Mouse (Mus musculus) CH12.LX (cell line): Measurements from ENCODE around the gene Pccb. TPM values are rescaled to one million over a fixed set of nuclear protein-coding genes. Genes with fewer than 3 reads are reported as not detected.

Experiments used
- DNase-seq: peaks from one replicate; pipeline ENCODE4 v3.0.0-alpha.2; 2013; ENCODE audit errors: extremely low read depth
- H3K27ac ChIP-seq: 2 replicates; pipeline ENCODE4 v1.5.1; 2012; ENCODE audit warnings: low read depth, mild to moderate bottlenecking, control low read depth, moderate library complexity; ENCODE audit not compliant: insufficient read depth
- H3K27me3 ChIP-seq: replicated peaks from 2 replicates; pipeline ENCODE3; 2012; ENCODE audit warnings: inconsistent platforms
- H3K36me3 ChIP-seq, 2 experiments: replicated peaks in 1 of 2; 2 replicates each; pipeline versions ENCODE3 to v1.6.1; 2012; ENCODE audit warnings: inconsistent platforms in 1 of 2, low read length in 1 of 2, mild to moderate bottlenecking in 1 of 2, mixed read lengths in 1 of 2, moderate library complexity in 1 of 2; ENCODE audit not compliant: control insufficient read depth in 1 of 2, insufficient read depth in 1 of 2
- H3K4me1 ChIP-seq, 2 experiments: 2 replicates each; pipeline ENCODE4 v1.6.1; 2012; ENCODE audit warnings: inconsistent platforms in 1 of 2, moderate library complexity in 1 of 2; ENCODE audit not compliant: insufficient read depth in 2 of 2, control insufficient read depth in 1 of 2
- H3K4me2 ChIP-seq: 2 replicates; pipeline ENCODE4 v1.6.1; 2012; ENCODE audit warnings: low read depth, mild to moderate bottlenecking, control low read depth; ENCODE audit not compliant: poor library complexity, insufficient read depth, severe bottlenecking
- H3K4me3 ChIP-seq, 3 experiments: fragments of 150-350 bp in 1 of 3; sonication (generic) in 1 of 3; replicated peaks in 1 of 3; 2 replicates each; pipeline versions ENCODE3 to v1.5.1; 2011 to 2012; ENCODE audit warnings: low read depth in 2 of 3, low read length in 2 of 3, mild to moderate bottlenecking in 2 of 3, moderate library complexity in 2 of 3, control low read depth in 1 of 3, improper control_type of control experiment in 1 of 3, inconsistent platforms in 1 of 3, mixed read lengths in 1 of 3; ENCODE audit not compliant: poor library complexity in 1 of 3
- H3K79me2 ChIP-seq: replicated peaks from 2 replicates; pipeline ENCODE4 v1.6.1; 2012; ENCODE audit warnings: mild to moderate bottlenecking, moderate library complexity; ENCODE audit not compliant: control insufficient read depth, poor library complexity, insufficient read depth, severe bottlenecking; ENCODE audit errors: extremely low read depth
- H3K9ac ChIP-seq: 2 replicates; pipeline ENCODE4 v1.6.1; 2012; ENCODE audit warnings: low read depth, mild to moderate bottlenecking, control low read depth, moderate library complexity; ENCODE audit not compliant: insufficient read depth
- H3K9me3 ChIP-seq: replicated peaks from 2 replicates; pipeline ENCODE3; 2012; ENCODE audit warnings: low read length, inconsistent platforms, mixed read lengths
- BHLHE40 ChIP-seq: IDR thresholded peaks from 2 replicates; pipeline ENCODE4 v1.6.1; 2011; ENCODE audit warnings: mild to moderate bottlenecking, low read depth, low read length, improper control_type of control experiment
- CHD2 ChIP-seq: IDR thresholded peaks from 2 replicates; pipeline ENCODE4 v1.6.1; 2011; ENCODE audit warnings: low read length, improper control_type of control experiment
- CTCF ChIP-seq, 2 experiments: IDR thresholded peaks in 1 of 2; conservative IDR thresholded peaks in 1 of 2; 2 replicates each; pipeline ENCODE4 v1.5.1; 2011 to 2012; ENCODE audit warnings: low read depth in 2 of 2, low read length in 2 of 2, improper control_type of control experiment in 1 of 2, inconsistent platforms in 1 of 2, mild to moderate bottlenecking in 1 of 2, moderate library complexity in 1 of 2
- E2F4 ChIP-seq: IDR thresholded peaks from 2 replicates; pipeline ENCODE4 v1.6.1; 2011; ENCODE audit warnings: low read depth, low read length, improper control_type of control experiment; ENCODE audit not compliant: insufficient replicate concordance
- ELF1 ChIP-seq: IDR thresholded peaks from 2 replicates; pipeline ENCODE4 v1.6.1; 2014; ENCODE audit warnings: low read depth, mild to moderate bottlenecking, inconsistent platforms, low read length, improper control_type of control experiment
- HCFC1 ChIP-seq: IDR thresholded peaks from 2 replicates; pipeline ENCODE4 v1.6.1; 2012; ENCODE audit warnings: low read depth, mild to moderate bottlenecking, inconsistent platforms, low read length, improper control_type of control experiment
- IRF4 ChIP-seq: IDR thresholded peaks from 2 replicates; pipeline ENCODE4 v1.6.1; 2014; ENCODE audit warnings: low read depth, mild to moderate bottlenecking, inconsistent platforms, low read length, improper control_type of control experiment
- JUN ChIP-seq: IDR thresholded peaks from 2 replicates; pipeline ENCODE4 v1.6.1; 2011; ENCODE audit warnings: low read depth, mild to moderate bottlenecking, low read length, improper control_type of control experiment, moderate library complexity; ENCODE audit not compliant: insufficient read depth
- JUND ChIP-seq: conservative IDR thresholded peaks from 2 replicates; pipeline ENCODE4 v1.6.1; 2011; ENCODE audit warnings: low read depth, low read length, improper control_type of control experiment
- MAFK ChIP-seq: IDR thresholded peaks from 2 replicates; pipeline ENCODE4 v1.6.1; 2011; ENCODE audit warnings: low read length, improper control_type of control experiment; ENCODE audit not compliant: insufficient replicate concordance
- MAX ChIP-seq: IDR thresholded peaks from 2 replicates; pipeline ENCODE4 v1.6.1; 2011; ENCODE audit warnings: low read length, improper control_type of control experiment
- MAZ ChIP-seq: IDR thresholded peaks from 2 replicates; pipeline ENCODE4 v1.6.1; 2012; ENCODE audit warnings: low read depth, mild to moderate bottlenecking, inconsistent platforms, low read length, improper control_type of control experiment, moderate library complexity
- MEF2A ChIP-seq: IDR thresholded peaks from 2 replicates; pipeline ENCODE4 v1.6.1; 2014; ENCODE audit warnings: low read depth, mild to moderate bottlenecking, inconsistent platforms, low read length, improper control_type of control experiment, borderline replicate concordance
- MYC ChIP-seq: IDR thresholded peaks from 2 replicates; pipeline ENCODE4 v1.6.1; 2011; ENCODE audit warnings: low read depth, mild to moderate bottlenecking, improper control_type of control experiment, low read length
- NELFE ChIP-seq: IDR thresholded peaks from 2 replicates; pipeline ENCODE4 v1.6.1; 2011; ENCODE audit warnings: low read depth, low read length, improper control_type of control experiment
- NRF1 ChIP-seq: IDR thresholded peaks from 2 replicates; pipeline ENCODE4 v1.6.1; 2014; ENCODE audit warnings: low read depth, mild to moderate bottlenecking, inconsistent platforms, low read length, improper control_type of control experiment, moderate library complexity
- POLR2AphosphoS2 ChIP-seq: IDR thresholded peaks from 2 replicates; pipeline ENCODE4 v1.6.1; 2011; ENCODE audit warnings: low read depth, low read length, improper control_type of control experiment
- SIN3A ChIP-seq: IDR thresholded peaks from 2 replicates; pipeline ENCODE4 v1.6.1; 2012; ENCODE audit warnings: low read length, improper control_type of control experiment, inconsistent platforms
- SMC3 ChIP-seq: IDR thresholded peaks from 2 replicates; pipeline ENCODE4 v1.6.1; 2011; ENCODE audit warnings: low read depth, low read length, improper control_type of control experiment
- TBP ChIP-seq: conservative IDR thresholded peaks from 2 replicates; pipeline ENCODE4 v1.6.1; 2011; ENCODE audit warnings: low read depth, low read length, improper control_type of control experiment
- TCF12 ChIP-seq: IDR thresholded peaks from 2 replicates; pipeline ENCODE4 v1.6.1; 2014; ENCODE audit warnings: low read depth, mild to moderate bottlenecking, inconsistent platforms, low read length, improper control_type of control experiment
- UBTF ChIP-seq: IDR thresholded peaks from 2 replicates; pipeline ENCODE4 v1.6.1; 2012; ENCODE audit warnings: low read depth, mild to moderate bottlenecking, inconsistent platforms, low read length, improper control_type of control experiment, moderate library complexity
- USF2 ChIP-seq: conservative IDR thresholded peaks from 2 replicates; pipeline ENCODE4 v1.6.1; 2011; ENCODE audit warnings: low read depth, low read length, improper control_type of control experiment
- ZC3H11A ChIP-seq: IDR thresholded peaks from 2 replicates; pipeline ENCODE4 v1.6.1; 2012; ENCODE audit warnings: low read depth, mild to moderate bottlenecking, inconsistent platforms, low read length, improper control_type of control experiment
- ZKSCAN1 ChIP-seq: IDR thresholded peaks from 2 replicates; pipeline ENCODE4 v1.6.1; 2012; ENCODE audit warnings: low read depth, inconsistent platforms, low read length, improper control_type of control experiment, borderline replicate concordance
- ZMIZ1 ChIP-seq: IDR thresholded peaks from 2 replicates; pipeline ENCODE4 v1.6.1; 2012; ENCODE audit warnings: low read depth, mild to moderate bottlenecking, inconsistent platforms, low read length, improper control_type of control experiment
- ZNF384 ChIP-seq: IDR thresholded peaks from 2 replicates; pipeline ENCODE4 v1.6.1; 2012; ENCODE audit warnings: low read depth, low read length, improper control_type of control experiment, inconsistent platforms
- dilution Hi-C: fragments of 300-500 bp; cut with MboI; formaldehyde crosslinking; loops from 2 replicates; pipeline ENCODE4 v1.14.3; 2020; ENCODE audit warnings: low sequenced_read_pairs; ENCODE audit not compliant: extremely low pct_unique_long_range_greater_than_20kb, extremely low pct_ligation_motif_present
- in situ Hi-C: fragments of 300-500 bp; cut with MboI; formaldehyde crosslinking; loops from 3 replicates; pipeline ENCODE4 v1.14.3; 2019; ENCODE audit warnings: low sequenced_read_pairs, low pct_ligation_motif_present, low pct_unique_long_range_greater_than_20kb, mixed read lengths
- polyA plus RNA-seq: library from polyadenylated mRNA; unstranded; fragments of >175 nt; gene quantifications from 2 replicates; pipeline ENCODE4 v1.2.1, GENCODE M21; 2012; ENCODE audit warnings: low read depth; ENCODE audit not compliant: insufficient read length
- total RNA-seq, 2 experiments: library from RNA; depleted of rRNA; stranded (reverse); fragments of 300-350 nt in 1 of 2; fragments of >200 nt in 1 of 2; gene quantifications; 2 replicates each; pipeline ENCODE4 v1.2.3; 2012 to 2014

Gene Pccb
- total and polyA plus RNA-seq, 3 experiments: 18.4 to 31.6 (median 18.7) TPM

DNA sequence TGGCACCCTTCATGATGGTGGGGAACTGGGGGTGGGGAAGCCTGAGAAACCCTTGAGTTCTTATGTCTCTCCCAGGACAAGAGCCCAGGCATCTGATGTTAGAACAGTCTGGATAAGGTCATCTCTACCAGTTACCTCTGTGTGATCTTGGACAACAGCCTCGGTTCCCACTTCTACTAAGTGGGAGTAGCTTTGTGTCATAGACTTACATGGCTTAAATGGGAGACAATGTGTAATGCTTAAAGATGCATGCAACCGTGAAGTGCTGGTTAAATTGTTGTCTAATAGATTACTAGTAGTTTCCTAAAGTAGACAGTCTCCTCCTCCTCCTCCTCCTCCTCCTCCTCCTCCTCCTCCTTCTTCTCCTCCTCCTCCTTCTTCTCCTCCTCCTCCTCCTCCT is 2.2 kb upstream of the Pccb start:
- no peaks in the 10 kb centered on the region for H3K79me2 ChIP-seq
- peaks cover 7 to 26% of the 10 kb centered on the region in 2 experiments; a peak in 3 of 4 replicates for H3K4me1 ChIP-seq
- H3K9me3 ChIP-seq: no peaks in the 10 kb centered on the region
- no peak overlapping the region for H3K4me3 ChIP-seq
- dilution Hi-C loops: no loop called here
- peak overlapping the region; percentile 83 for H3K4me2 ChIP-seq
- H3K36me3 ChIP-seq: no peaks in the 10 kb centered on the region
- H3K27me3 ChIP-seq: no peaks in the 10 kb centered on the region
- DNase-seq: no peak
- in situ Hi-C loops: no loop called here
- peak overlapping the region; percentile 37; the same call in 1 of the 2 replicates for H3K9ac ChIP-seq
- no peak overlapping the region for H3K27ac ChIP-seq
- TF ChIP-seq SMC3: no peak
- no peak for TF ChIP-seq POLR2AphosphoS2
- TF ChIP-seq SIN3A: no peak
- TF ChIP-seq MEF2A: no peak
- no peak for TF ChIP-seq JUN
- TF ChIP-seq ZKSCAN1: no peak
- no peak for TF ChIP-seq JUND
- TF ChIP-seq USF2: no peak
- no peak for TF ChIP-seq IRF4
- no peak for TF ChIP-seq ELF1
- TF ChIP-seq BHLHE40: no peak
- TF ChIP-seq TBP: no peak
- TF ChIP-seq MYC: no peak
- no peak for TF ChIP-seq TCF12
- no peak for TF ChIP-seq MAX
- TF ChIP-seq NRF1: no peak
- TF ChIP-seq ZNF384: no peak
- TF ChIP-seq, all 38 proteins: peak for 0

DNA sequence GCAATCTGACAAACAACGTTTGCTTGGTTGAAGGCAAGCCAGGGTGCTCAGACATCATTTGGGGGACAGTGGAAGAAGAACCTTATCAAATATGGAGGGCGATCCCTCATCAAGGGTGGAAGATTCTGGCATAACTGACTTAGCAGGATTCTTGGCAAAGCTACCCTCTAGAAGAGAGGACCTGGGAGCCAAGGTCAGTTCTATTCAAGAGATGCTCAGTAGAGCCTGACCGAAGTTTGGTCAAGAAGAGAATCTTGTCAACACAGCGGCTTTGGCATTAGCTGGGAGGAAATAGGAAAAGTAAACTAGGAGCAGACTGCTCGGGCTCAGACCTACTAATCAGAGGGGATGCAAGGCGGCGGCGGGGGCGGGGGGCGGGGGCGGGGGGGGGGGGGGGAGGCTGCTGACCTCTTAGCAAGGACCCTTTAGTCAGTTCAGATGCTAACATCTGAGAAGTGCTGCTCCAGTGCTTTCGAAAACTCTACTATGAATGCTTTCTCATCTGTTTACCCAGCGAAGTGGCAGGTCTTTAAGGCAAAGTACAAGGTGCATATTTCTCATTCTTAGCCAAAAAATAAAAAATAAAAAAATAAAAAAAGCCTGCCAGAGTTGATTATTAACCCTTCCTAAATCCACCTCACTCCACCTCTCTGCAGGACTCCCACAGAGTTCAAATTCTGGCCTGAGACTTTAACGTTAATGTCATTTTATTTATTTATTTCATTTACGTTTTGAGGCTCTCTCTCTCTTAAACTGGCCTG is 1.3 kb upstream of the Pccb start:
- no peaks in the 10 kb centered on the region for H3K27me3 ChIP-seq
- dilution Hi-C loops: no loop called here
- no peak for TF ChIP-seq JUND
- TF ChIP-seq MAX: no peak
- no peak for TF ChIP-seq CTCF (conservative IDR thresholded peaks at IDR 0.05 in 1 of 2, IDR thresholded peaks at IDR 0.05 in 1 of 2; ENCODE audit: low read depth in 2 of 2, low read length in 2 of 2)
- no peak for TF ChIP-seq MAFK
- TF ChIP-seq SMC3: no peak
- no peak for TF ChIP-seq ZKSCAN1
- TF ChIP-seq MAZ: no peak
- TF ChIP-seq BHLHE40: no peak
- TF ChIP-seq NRF1: no peak
- TF ChIP-seq E2F4: no peak
- no peak for TF ChIP-seq UBTF
- no peak for TF ChIP-seq NELFE
- no peak for TF ChIP-seq ZMIZ1
- no peak for TF ChIP-seq POLR2AphosphoS2
- no peak for TF ChIP-seq HCFC1
- TF ChIP-seq CHD2: no peak
- no peak for TF ChIP-seq USF2
- no peak for TF ChIP-seq ZC3H11A
- TF ChIP-seq JUN: no peak
- TF ChIP-seq, all 38 proteins: peak for 0
- Histone ChIP-seq H3K4me3 (no peak overlapping the region), H3K4me2 (no peak overlapping the region), H3K9ac (no peak overlapping the region), H3K27ac (no peak overlapping the region), H3K9me3 (no peaks in the 10 kb centered on the region), H3K36me3 (peaks cover 0 to 6% of the 10 kb centered on the region in 2 experiments), H3K4me1 (peaks cover 7 to 26% of the 10 kb centered on the region in 2 experiments; a peak in 3 of 4 replicates), H3K79me2 (no peaks in the 10 kb centered on the region)
- in situ Hi-C loops: no loop called here
- no peak for DNase-seq
